In genomic region chr6:118206386-118206785, GRCm38 (mm10) we compare ENCODE assay signal across 30 mouse cellular contexts. TPM values are rescaled to one million over a fixed set of nuclear protein-coding genes. Genes with fewer than 3 reads are reported as not detected.
DNase-seq lines count a peak whose midpoint lies in the region; ATAC-seq lines count a peak whose summit lies in the region.
"Had no signal": no experiment of that assay in that cellular context is flagged by ENCODE, and none has a peak within 500 bp of the region (broad histone marks: within the 10 kb centered on the region; RNA-seq: fewer than 3 reads in every experiment).

No protein-coding gene starts in this region.

- H3K9ac ChIP-seq in heart, embryonic 11.5 days (ENCODE audit: low read depth, low read length) = no peak overlapping the region
- no peak overlapping the region for H3K9ac ChIP-seq in neural tube, embryonic 13.5 days
- H3K9ac ChIP-seq in neural tube, embryonic 15.5 days (replicated peaks) = no peak overlapping the region
- H3K9ac ChIP-seq: embryonic facial prominence, embryonic 12.5 days; hindbrain, embryonic 12.5 days; intestine, embryonic 15.5 days; limb, embryonic 12.5 days; liver, embryonic 15.5 days; lung, embryonic 14.5 days had no signal

- no peak overlapping the region for H3K27ac ChIP-seq in heart, embryonic 11.5 days (ENCODE audit: low read depth, low read length)
- no peak overlapping the region for H3K27ac ChIP-seq in neural tube, embryonic 13.5 days (replicated peaks)
- no peak overlapping the region for H3K27ac ChIP-seq in neural tube, embryonic 15.5 days (replicated peaks)
- H3K27ac ChIP-seq: embryonic facial prominence, embryonic 12.5 days; hindbrain, embryonic 12.5 days; hindbrain, postnatal 0 days; intestine, embryonic 15.5 days; kidney, postnatal 0 days; limb, embryonic 12.5 days; liver, embryonic 15.5 days had no signal

- DNase-seq in gastrocnemius, adult 18-20 months (ENCODE audit: low spot score) = peak; percentile 56
- DNase-seq in gastrocnemius, postnatal 4 days (ENCODE audit: low spot score in 2 of 2) = no peak
- peak; percentile 20 to 45 for DNase-seq in heart, postnatal 10 days
- DNase-seq in layer of hippocampus, postnatal 14 days (ENCODE audit: low spot score in 2 of 2) = no peak
- DNase-seq: adrenal gland, postnatal 10 days; cerebellum, adult 11 months; cerebellum, adult 9-10 months; embryo, embryonic 11 days; kidney, adult 8-10 months; kidney, postnatal 4 days; lung, embryonic 14.5 days; lung, postnatal 14 days; right cerebral cortex, postnatal 25 days; spleen, adult 18-20 months; thymus, adult 18-20 months; thymus, postnatal 25 days had no signal

- H3K4me2 ChIP-seq in heart, embryonic 11.5 days = no peak overlapping the region
- H3K4me2 ChIP-seq in neural tube, embryonic 13.5 days = no peak overlapping the region
- no peak overlapping the region for H3K4me2 ChIP-seq in neural tube, embryonic 15.5 days
- H3K4me2 ChIP-seq: embryonic facial prominence, embryonic 12.5 days; hindbrain, embryonic 12.5 days; intestine, embryonic 15.5 days; limb, embryonic 12.5 days; liver, embryonic 15.5 days; lung, embryonic 14.5 days had no signal

- ATAC-seq in heart, embryonic 11.5 days (replicated peaks; ENCODE audit: insufficient number of reproducible peaks, low FRiP score, low TSS enrichment) = no peak
- peak; percentile 19; the same call in 1 of the 2 replicates for ATAC-seq in neural tube, embryonic 13.5 days (ENCODE audit: low read depth)
- no peak for ATAC-seq in neural tube, embryonic 15.5 days (ENCODE audit: low FRiP score)
- ATAC-seq: forebrain, embryonic 14.5 days; hindbrain, postnatal 0 days; intestine, embryonic 15.5 days; Patski had no signal

- H3K27me3 ChIP-seq in heart, embryonic 11.5 days (ENCODE audit: control insufficient read depth, insufficient read depth, low read length) = peaks cover 11% of the 10 kb centered on the region
- no peaks in the 10 kb centered on the region for H3K27me3 ChIP-seq in neural tube, embryonic 13.5 days
- H3K27me3 ChIP-seq in neural tube, embryonic 15.5 days (replicated peaks) = no peaks in the 10 kb centered on the region
- H3K27me3 ChIP-seq: hindbrain, embryonic 12.5 days; intestine, embryonic 15.5 days; limb, embryonic 12.5 days had no signal

- H3K36me3 ChIP-seq in heart, embryonic 11.5 days (ENCODE audit: control insufficient read depth, insufficient read depth, low read length) = no peaks in the 10 kb centered on the region
- no peaks in the 10 kb centered on the region for H3K36me3 ChIP-seq in neural tube, embryonic 13.5 days
- H3K36me3 ChIP-seq in neural tube, embryonic 15.5 days = no peaks in the 10 kb centered on the region
- H3K36me3 ChIP-seq: embryonic facial prominence, embryonic 12.5 days; G1E; hindbrain, embryonic 12.5 days; intestine, embryonic 15.5 days; limb, embryonic 12.5 days; liver, embryonic 15.5 days had no signal

- intact Hi-C loops in heart, postnatal 10 days (cut with DNase I) = no loop called here

- 89% methylated on average over 6 of the region's 6 CpGs for WGBS in heart, embryonic 11.5 days (ENCODE audit: insufficient replicate concordance)
- 60% methylated on average over 6 of the region's 6 CpGs for WGBS in neural tube, embryonic 13.5 days
- 53% methylated on average over 6 of the region's 6 CpGs for WGBS in neural tube, embryonic 15.5 days

- H3K9me3 ChIP-seq in heart, embryonic 11.5 days (replicated peaks; ENCODE audit: control insufficient read depth, low read length) = no peaks in the 10 kb centered on the region
- H3K9me3 ChIP-seq in neural tube, embryonic 13.5 days = no peaks in the 10 kb centered on the region
- H3K9me3 ChIP-seq in neural tube, embryonic 15.5 days (replicated peaks) = no peaks in the 10 kb centered on the region
- H3K9me3 ChIP-seq: embryonic facial prominence, embryonic 12.5 days; G1E; hindbrain, embryonic 12.5 days; intestine, embryonic 15.5 days; limb, embryonic 12.5 days; liver, embryonic 15.5 days had no signal

- no peak overlapping the region for H3K4me3 ChIP-seq in heart, embryonic 11.5 days (ENCODE audit: low read depth, low read length)
- H3K4me3 ChIP-seq in neural tube, embryonic 13.5 days = no peak overlapping the region
- no peak overlapping the region for H3K4me3 ChIP-seq in neural tube, embryonic 15.5 days (replicated peaks)
- H3K4me3 ChIP-seq: embryonic facial prominence, embryonic 12.5 days; hindbrain, embryonic 12.5 days; intestine, embryonic 15.5 days; limb, embryonic 12.5 days; liver, embryonic 15.5 days had no signal

- H3K4me1 ChIP-seq in heart, embryonic 11.5 days (ENCODE audit: control insufficient read depth, insufficient read depth, low read length) = no peaks in the 10 kb centered on the region
- peaks cover 15% of the 10 kb centered on the region for H3K4me1 ChIP-seq in neural tube, embryonic 13.5 days (replicated peaks)
- H3K4me1 ChIP-seq in neural tube, embryonic 15.5 days = peaks cover 13% of the 10 kb centered on the region; the same call in 1 of the 2 replicates
- H3K4me1 ChIP-seq: intestine, embryonic 15.5 days; liver, embryonic 15.5 days had no signal

RNA-seq across cellular contexts. Expression of gene Ret, which starts 8.9 kb away (rescaled TPM):
- 1 to 10 TPM; 3.4 to 4.7 TPM for total RNA-seq in gastrocnemius, adult 18-20 months (2021)
- 10 to 100 TPM in 1 of 2 experiments, 1 to 10 TPM in 1; 9.2 to 13.4 TPM for total RNA-seq in gastrocnemius, postnatal 4 days (2021)
- total RNA-seq in heart, postnatal 10 days (2021) = 1 to 10 TPM; 8.3 to 8.6 TPM
- polyA plus RNA-seq in heart, embryonic 11.5 days (2014; fragmentation: Nextera tagmentation; extraction: Ambion mirVana) = 0.04 and 0.20 TPM in 2 replicates
- polyA plus RNA-seq in neural tube, embryonic 13.5 days (2015; fragmentation: Nextera tagmentation; extraction: Ambion mirVana) = 23.5 and 26.7 TPM in 2 replicates
- polyA plus RNA-seq in neural tube, embryonic 15.5 days (2015; fragmentation: Nextera tagmentation; extraction: Ambion mirVana) = 30.1 and 31.6 TPM in 2 replicates
- 1 to 10 TPM; 4.8 to 4.9 TPM for total RNA-seq in layer of hippocampus, postnatal 14 days (2021)
- total RNA-seq: liver, adult 2 months had no signal
- polyA plus RNA-seq: G1E had no signal

Comparison
In these comparisons a context has a peak if more than half of its experiments do, and no peak if none do; other contexts are left out.
1. DNase-seq: peak in gastrocnemius, adult 18-20 months (single experiment) and heart, postnatal 10 days (2 of 2); none in gastrocnemius, postnatal 4 days (0 of 2) and layer of hippocampus, postnatal 14 days (0 of 2).